Mouse (Mus musculus) forebrain, embryonic 11.5 days (tissue): ENCODE measurements around the gene Abtb1. TPM values are rescaled to one million over a fixed set of nuclear protein-coding genes. Genes with fewer than 3 reads are reported as not detected.

Experiments used
- polyA plus RNA-seq: library from polyadenylated mRNA; unstranded; fragments of >200 nt; fragmentation: Nextera tagmentation; extraction: Ambion mirVana; gene quantifications from 2 replicates; pipeline ENCODE4 v1.2.1, GENCODE M21; 2014

The Abtb1 gene
- polyA plus RNA-seq, 1 experiment from 2014 or later, result 14.4 TPM

Other genes with a start within 250 kb of the Abtb1 start
- gene Kbtbd12, start 204.0 kb downstream of the Abtb1 start, polyA plus RNA-seq, result 0.21 TPM in 1 of 2 replicates, not detected in the other
- 4.1 and 4.4 TPM in 2 replicates for gene Mgll, start 117.6 kb downstream of the Abtb1 start, polyA plus RNA-seq
- 109 and 115 TPM in 2 replicates for gene Podxl2, start 33.1 kb upstream of the Abtb1 start, polyA plus RNA-seq
- gene Mcm2, start 56.8 kb upstream of the Abtb1 start, polyA plus RNA-seq, result 248 and 259 TPM in 2 replicates
- gene Tpra1, start 60.3 kb upstream of the Abtb1 start, polyA plus RNA-seq, result 39.4 and 40.7 TPM in 2 replicates